Mouse (Mus musculus): ENCODE measurements at regions not wholly inside any gene's neighbourhood (a gene's known extent, or its start where the extent isn't known, plus 50 kb on each side); places are given as distances from the start of the nearest gene placed in this dataset.

DNA sequence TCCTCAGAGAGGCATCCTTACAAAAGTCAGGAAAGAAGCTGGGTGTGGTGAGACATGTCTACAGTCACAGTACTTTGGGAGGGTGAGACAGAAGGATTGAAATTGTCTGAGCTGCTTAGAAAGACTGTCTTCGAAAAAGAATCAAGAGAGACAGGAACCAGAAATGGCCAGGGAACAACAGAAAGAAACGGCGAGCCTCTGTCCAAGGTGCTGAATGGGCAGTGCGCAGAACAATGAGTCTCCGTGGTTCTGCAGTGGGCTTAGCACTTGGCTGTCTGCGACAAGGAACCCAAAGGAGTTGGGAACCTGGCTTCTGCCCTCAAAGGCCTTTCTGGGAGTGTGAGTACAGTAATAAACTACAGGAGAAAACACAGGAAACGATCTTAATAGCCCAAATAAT is 79.4 kb upstream of the Crhr1 start:
- no peak for TF ChIP-seq CTCF (IDR thresholded peaks at IDR 0.05; ENCODE audit: low read depth)
- no peak for TF ChIP-seq EP300 (optimal IDR thresholded peaks at IDR 0.05)

Measured in stomach, postnatal 0 days (tissue).